Mouse (Mus musculus) myocyte (in vitro differentiated cells): ENCODE results near the gene Gatad2a. TPM values are rescaled to one million over a fixed set of nuclear protein-coding genes. Genes with fewer than 3 reads are reported as not detected.

Source experiments
- H3K27me3 ChIP-seq: one replicate; pipeline ENCODE4 v1.6.1; 2011; ENCODE audit not compliant: control insufficient read depth, insufficient read depth, insufficient read length
- H3K36me3 ChIP-seq: one replicate; pipeline ENCODE4 v1.6.1; 2011; ENCODE audit not compliant: control insufficient read depth, insufficient read depth
- H3K4me2 ChIP-seq: one replicate; pipeline ENCODE4 v1.6.1; 2011; ENCODE audit warnings: low read depth, control low read depth
- H3K4me3 ChIP-seq: one replicate; pipeline ENCODE4 v1.5.1; 2011; ENCODE audit warnings: mild to moderate bottlenecking, control low read depth, moderate library complexity
- H3K79me2 ChIP-seq: one replicate; pipeline ENCODE4 v1.6.1; 2011; ENCODE audit not compliant: control insufficient read depth, insufficient read depth
- H3ac ChIP-seq: one replicate; pipeline ENCODE4 v1.6.1; 2011; ENCODE audit not compliant: control insufficient read depth, insufficient read length
- CEBPB ChIP-seq: IDR thresholded peaks from 2 replicates; pipeline ENCODE4 v1.6.1; 2011; ENCODE audit warnings: mild to moderate bottlenecking, moderate library complexity; ENCODE audit not compliant: poor library complexity, insufficient read depth, severe bottlenecking
- E2F4 ChIP-seq: IDR thresholded peaks from one replicate; pipeline ENCODE4 v1.6.1; 2011; ENCODE audit warnings: mild to moderate bottlenecking, control low read depth, moderate library complexity; ENCODE audit not compliant: insufficient read depth
- MAX ChIP-seq: IDR thresholded peaks from one replicate; pipeline ENCODE4 v1.6.1; 2011; ENCODE audit warnings: low read depth, mild to moderate bottlenecking, control low read depth
- MYOD1 ChIP-seq, 3 experiments: IDR thresholded peaks; one replicate each; pipeline ENCODE4 v1.6.1; 2011; ENCODE audit warnings: control low read depth in 2 of 3, low read depth in 2 of 3, mild to moderate bottlenecking in 2 of 3, moderate library complexity in 1 of 3; ENCODE audit not compliant: insufficient read length in 2 of 3, control insufficient read depth in 1 of 3
- MYOG ChIP-seq, 3 experiments: IDR thresholded peaks; one replicate each; pipeline ENCODE4 v1.6.1; 2011; ENCODE audit warnings: control low read depth in 2 of 3, low read depth in 2 of 3, mild to moderate bottlenecking in 2 of 3; ENCODE audit not compliant: insufficient read length in 2 of 3, control insufficient read depth in 1 of 3, insufficient read depth in 1 of 3
- POLR2A ChIP-seq: IDR thresholded peaks from one replicate; pipeline ENCODE4 v1.6.1; 2011; ENCODE audit warnings: low read depth, mild to moderate bottlenecking, control low read depth, moderate library complexity; ENCODE audit not compliant: insufficient read length
- POLR2AphosphoS2 ChIP-seq: IDR thresholded peaks from one replicate; pipeline ENCODE4 v1.6.1; 2011; ENCODE audit warnings: low read depth, control low read depth; ENCODE audit not compliant: insufficient read length
- REST ChIP-seq: IDR thresholded peaks from one replicate; pipeline ENCODE4 v1.6.1; 2011; ENCODE audit warnings: mild to moderate bottlenecking, control low read depth, moderate library complexity; ENCODE audit not compliant: insufficient read depth, insufficient read length
- SRF ChIP-seq: IDR thresholded peaks from one replicate; pipeline ENCODE4 v1.6.1; 2011; ENCODE audit warnings: low read depth; ENCODE audit not compliant: control insufficient read depth, insufficient read length
- TCF12 ChIP-seq: IDR thresholded peaks from one replicate; pipeline ENCODE4 v1.6.1; 2011; ENCODE audit warnings: mild to moderate bottlenecking, control low read depth; ENCODE audit not compliant: poor library complexity, insufficient read depth, severe bottlenecking
- TCF3 ChIP-seq: IDR thresholded peaks from one replicate; pipeline ENCODE4 v1.6.1; 2011; ENCODE audit warnings: low read depth, control low read depth; ENCODE audit not compliant: insufficient read length
- USF1 ChIP-seq: IDR thresholded peaks from one replicate; pipeline ENCODE4 v1.6.1; 2011; ENCODE audit warnings: low read depth, mild to moderate bottlenecking, control low read depth, moderate library complexity
- polyA plus RNA-seq: library from polyadenylated mRNA; unstranded; fragments of >200 nt; fragmentation: generic; extraction: Trizol; gene quantifications from one replicate; pipeline ENCODE4 v1.2.1, GENCODE M21; 2012; ENCODE audit warnings: missing spikeins

The Gatad2a gene
- polyA plus RNA-seq, 1 experiment, result 46.7 TPM

GRCm38 (mm10) chr8:69907106-69907505, 89.1 kb downstream of the Gatad2a start:
- Histone ChIP-seq H3K4me3 (no peak overlapping the region), H3ac (no peak overlapping the region), H3K79me2 (no peaks in the 10 kb centered on the region), H3K27me3 (no peaks in the 10 kb centered on the region), H3K4me2 (no peak overlapping the region), H3K36me3 (peaks cover 11% of the 10 kb centered on the region)
- TF ChIP-seq POLR2AphosphoS2, result no peak
- TF ChIP-seq E2F4, result no peak
- no peak for TF ChIP-seq TCF3
- no peak for TF ChIP-seq SRF
- no peak for TF ChIP-seq REST
- no peak for TF ChIP-seq MAX

GRCm38 (mm10) chr8:69906260-69906659, 89.9 kb downstream of the Gatad2a start:
- no peak for TF ChIP-seq REST

GRCm38 (mm10) chr8:69904096-69904495, 92.1 kb downstream of the Gatad2a start:
- peak overlapping the region; percentile 73 for H3K4me2 ChIP-seq

More at GRCm38 (mm10) chr8:69906260-69906659, 89.9 kb downstream of the Gatad2a start:
- H3K4me3 ChIP-seq, result no peak overlapping the region
- H3K36me3 ChIP-seq, result peaks cover 11% of the 10 kb centered on the region
- H3K4me2 ChIP-seq, result no peak overlapping the region
- peaks cover under 1% of the 10 kb centered on the region for H3K79me2 ChIP-seq
- H3K27me3 ChIP-seq, result no peaks in the 10 kb centered on the region
- no peak overlapping the region for H3ac ChIP-seq

GRCm38 (mm10) chr8:69903063-69903542, 93.1 kb downstream of the Gatad2a start:
- TF ChIP-seq POLR2AphosphoS2 (peak; percentile 16), POLR2A (peak; percentile 53), USF1 (no peak)
- Histone ChIP-seq H3K79me2 (peaks cover 27% of the 10 kb centered on the region), H3K27me3 (no peaks in the 10 kb centered on the region), H3K4me2 (peak overlapping the region; percentile 73), H3K4me3 (peak overlapping the region; percentile 90), H3ac (peak overlapping the region; percentile 3), H3K36me3 (peaks cover 3% of the 10 kb centered on the region)

More at GRCm38 (mm10) chr8:69904096-69904495, 92.1 kb downstream of the Gatad2a start:
- H3K27me3 ChIP-seq, result no peaks in the 10 kb centered on the region
- peaks cover 21% of the 10 kb centered on the region for H3K79me2 ChIP-seq
- TF ChIP-seq SRF (no peak), POLR2AphosphoS2 (no peak), CEBPB (no peak), MAX (no peak), REST (no peak), USF1 (no peak)
- no peak overlapping the region for H3ac ChIP-seq
- H3K36me3 ChIP-seq, result peaks cover 3% of the 10 kb centered on the region
- H3K4me3 ChIP-seq, result peak overlapping the region; percentile 90

- Histone ChIP-seq H3K4me3 (peak within 1 kb of the TSS; percentile 90), H3K36me3 (no peaks in the 10 kb centered on the region), H3ac (peak within 1 kb of the TSS; percentile 10), H3K27me3 (no peaks in the 10 kb centered on the region), H3K4me2 (peak within 1 kb of the TSS; percentile 81), H3K79me2 (peaks cover 34% of the 10 kb centered on the region)
- TF ChIP-seq POLR2A, result peak; percentile 11
- TF ChIP-seq REST, result no peak
Measured at GRCm38 (mm10) chr8:69902163-69903062, 93.8 kb downstream of the Gatad2a start, which contains the start of the genes Tssk6, Ndufa13 and Yjefn3. Gene Tssk6, plus strand, starts transcription at chr8:69902184. Gene Ndufa13, minus strand, starts transcription at chr8:69902558. Gene Yjefn3, minus strand, starts transcription at chr8:69902712.

- H3K27me3 ChIP-seq, result no peaks in the 10 kb centered on the region
- TF ChIP-seq CEBPB (peak; percentile 48; the same call in 1 of the 2 replicates), TCF12 (no peak), REST (no peak), POLR2AphosphoS2 (peak; percentile 95), E2F4 (no peak), TCF3 (no peak), POLR2A (peak; percentile 80), USF1 (no peak), SRF (no peak), MYOG (IDR thresholded peaks at IDR 0.05; ENCODE audit: control insufficient read depth in 1 of 3, insufficient read depth in 1 of 3, insufficient read length in 2 of 3, low read depth in 2 of 3) (peak in 1 of 3 experiments; percentile 4), MAX (no peak), MYOD1 (IDR thresholded peaks at IDR 0.05; ENCODE audit: control insufficient read depth in 1 of 3, insufficient read length in 2 of 3, low read depth in 2 of 3) (no peak)
- H3K79me2 ChIP-seq, result peaks cover 42% of the 10 kb centered on the region
Measured at GRCm38 (mm10) chr8:69901484-69902162, 94.6 kb downstream of the Gatad2a start.

More at GRCm38 (mm10) chr8:69901484-69902162, 94.6 kb downstream of the Gatad2a start:
- peak overlapping the region; percentile 81 for H3K4me2 ChIP-seq
- peak overlapping the region; percentile 90 for H3K4me3 ChIP-seq
- peak overlapping the region; percentile 10 for H3ac ChIP-seq
- H3K36me3 ChIP-seq, result no peaks in the 10 kb centered on the region
